Mouse (Mus musculus) T-cell, adult 66 days (primary cell): ENCODE results near the gene Mindy3. TPM values are rescaled to one million over a fixed set of nuclear protein-coding genes. Genes with fewer than 3 reads are reported as not detected.

ENCODE experiments used
- total RNA-seq, 2 experiments: library from RNA; stranded (reverse); gene quantifications; 3 replicates in 1 of 2; 4 replicates in 1 of 2; pipeline ENCODE4 v1.2.4; 2023

The Mindy3 gene
- total RNA-seq: 100 to 1,000 TPM in 1 of 2 experiments, 10 to 100 TPM in 1; 92.5 to 113 TPM

DNA sequence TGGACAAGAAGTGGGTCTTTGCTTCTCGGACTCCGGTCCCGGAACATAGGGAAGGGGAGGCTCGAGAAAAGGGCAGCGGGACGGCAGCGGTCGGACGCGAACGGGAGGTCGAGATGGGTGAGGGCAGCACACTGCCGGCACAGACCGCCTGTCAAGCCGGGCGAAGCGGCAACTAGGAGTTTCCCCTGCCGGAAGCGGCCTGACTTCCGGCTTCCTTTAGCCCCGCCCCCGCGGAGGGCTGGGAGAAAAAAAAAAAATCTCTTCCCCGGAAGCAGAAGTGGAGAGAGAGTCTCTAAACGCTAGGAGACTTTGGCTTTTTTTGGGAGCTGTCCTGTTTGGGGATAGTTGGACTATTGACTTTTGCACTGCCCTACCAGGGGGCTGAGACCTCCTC, at the start of gene Mindy3:
Mindy3 (minus strand) TSS at position 209 of the 394 bp plus-strand sequence.

DNA sequence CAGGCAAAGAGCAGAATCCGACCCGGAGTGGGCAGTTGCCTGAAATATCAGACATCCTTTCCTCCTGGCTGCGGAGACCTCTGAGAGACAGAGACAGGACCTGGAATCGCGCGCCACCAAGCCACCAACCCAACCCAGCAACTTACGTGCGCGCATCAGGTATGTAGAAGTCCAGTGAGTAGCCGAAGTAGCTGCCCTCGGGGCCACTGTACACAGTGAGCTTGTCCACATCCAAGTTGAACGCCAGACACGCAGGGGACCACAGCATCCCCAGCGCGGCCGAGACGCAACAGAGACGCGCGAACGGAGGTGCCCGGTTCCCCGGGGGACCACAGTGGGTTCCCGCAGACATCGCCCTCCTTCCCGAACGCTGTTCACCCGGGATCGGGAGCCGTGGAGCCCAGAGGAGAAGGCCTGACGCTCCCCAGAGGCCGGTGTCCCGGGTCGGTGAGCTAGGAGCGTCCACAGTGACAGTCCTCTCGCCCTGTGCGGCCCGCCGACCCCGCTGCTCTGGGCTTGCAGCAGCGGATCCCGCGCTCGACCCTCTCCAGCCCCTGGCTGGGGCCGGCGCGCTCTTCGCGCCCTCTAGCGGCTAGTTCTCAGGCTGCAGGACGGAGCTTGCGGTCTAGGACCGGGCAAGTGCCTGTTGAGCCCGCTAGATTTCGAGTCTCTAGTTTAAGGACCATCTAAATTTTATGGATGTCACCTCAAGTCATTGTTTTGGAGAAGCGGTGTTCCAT, 117.7 kb downstream of the Mindy3 start, which contains the start of gene Itga8:
Itga8 (minus strand) TSS at position 492 of the 740 bp plus-strand sequence.

Other genes starting within 250 kb of the Mindy3 start
- gene Itga8, start 117.5 kb downstream of the Mindy3 start, total RNA-seq: not detected